Mouse (Mus musculus): ENCODE data around the gene Nutf2-ps1. TPM values are rescaled to one million over a fixed set of nuclear protein-coding genes. Genes with fewer than 3 reads are reported as not detected.

Gene Nutf2-ps1
- polyA plus RNA-seq, 1 experiment, result not detected

DNA sequence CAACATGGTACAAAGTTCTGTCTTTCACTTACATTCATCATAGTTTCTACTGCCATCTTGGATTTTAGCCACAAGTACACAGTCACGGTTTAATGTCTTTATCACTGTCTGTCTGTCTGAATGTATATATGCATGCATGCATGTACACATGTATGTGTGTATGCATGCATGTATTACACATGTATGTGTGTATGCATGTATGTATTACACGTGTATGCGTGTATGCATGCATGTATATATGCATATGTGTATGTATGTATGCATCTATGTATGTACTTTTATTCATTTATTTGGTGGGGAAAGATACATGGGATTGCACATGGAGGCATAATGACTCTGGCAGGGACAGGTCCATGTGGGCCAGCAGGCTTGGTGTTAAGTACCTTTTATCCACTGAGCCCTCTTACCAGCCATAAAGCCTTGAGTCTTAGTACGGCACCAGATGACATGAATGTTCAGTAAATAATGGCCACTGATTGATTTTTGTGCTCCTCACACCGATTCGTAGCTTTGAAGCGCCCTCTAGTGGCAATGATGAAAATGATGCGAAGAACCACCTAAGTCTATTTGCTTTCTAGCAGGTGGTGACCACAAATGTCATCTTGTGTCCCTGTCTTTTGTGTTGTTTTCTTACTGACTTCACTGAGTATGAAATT lies 10.1 kb downstream of the Nutf2-ps1 start:
- Histone ChIP-seq H3K4me1 (ENCODE audit: control insufficient read depth, insufficient read depth, low read length) (peaks cover 9% of the 10 kb centered on the region; the same call in 1 of the 2 replicates), H3K27ac (ENCODE audit: insufficient read depth, low read depth, low read length) (no peak overlapping the region), H3K4me3 (ENCODE audit: insufficient read depth, low read depth, low read length) (no peak overlapping the region)
- 12% methylated on average over 8 of the region's 8 CpGs for WGBS
- no peak for TF ChIP-seq POLR2A (IDR thresholded peaks at IDR 0.05; ENCODE audit: insufficient read depth, low read depth, low read length)

DNA sequence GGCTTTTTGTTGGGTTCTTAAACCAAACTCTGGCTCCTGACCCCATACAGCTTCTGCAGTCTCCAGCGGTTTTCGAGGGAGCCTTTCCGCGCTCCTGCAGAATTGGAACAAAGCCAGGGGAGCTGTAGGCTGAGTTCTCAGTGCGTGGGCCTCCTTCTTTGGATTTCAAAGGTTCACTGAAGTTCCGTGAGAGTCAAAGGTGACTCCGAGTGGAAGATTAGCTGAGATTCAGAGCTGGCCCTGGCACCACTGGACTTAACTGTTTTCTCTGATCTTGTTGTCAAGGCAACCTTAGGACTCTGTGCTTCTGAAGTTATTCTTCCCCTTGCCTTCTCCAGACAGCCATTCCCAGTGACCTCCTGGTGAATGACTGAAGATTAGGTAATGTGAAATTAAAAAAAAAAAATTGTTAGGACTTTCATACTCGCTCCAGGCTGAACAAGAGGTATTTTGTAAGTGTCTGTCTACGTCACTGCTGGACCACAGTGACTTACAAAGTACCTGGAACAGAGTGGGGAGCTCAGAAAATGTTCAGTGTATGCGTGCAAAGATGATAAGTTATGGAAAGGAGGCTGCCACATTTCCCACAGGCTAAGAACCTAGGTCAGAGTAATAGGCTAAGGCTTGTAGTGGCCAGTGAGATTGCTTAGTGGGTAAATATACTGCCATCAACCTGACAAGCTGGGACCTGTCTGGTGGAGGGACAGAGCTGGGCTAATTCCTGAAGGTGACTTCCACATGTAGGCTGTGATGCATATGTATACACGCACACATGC lies 11.7 kb downstream of the Nutf2-ps1 start:
- WGBS, result 44% methylated on average over 11 of the region's 11 CpGs
- no peak for TF ChIP-seq POLR2A (IDR thresholded peaks at IDR 0.05; ENCODE audit: insufficient read depth, low read depth, low read length)
- no peak for TF ChIP-seq CTCF (IDR thresholded peaks at IDR 0.05; ENCODE audit: insufficient read depth, low read depth, low read length)
- Histone ChIP-seq H3K4me3 (ENCODE audit: insufficient read depth, low read depth, low read length) (no peak overlapping the region), H3K27ac (ENCODE audit: insufficient read depth, low read depth, low read length) (no peak overlapping the region), H3K4me1 (ENCODE audit: control insufficient read depth, insufficient read depth, low read length) (peaks cover 6% of the 10 kb centered on the region; the same call in 1 of the 2 replicates)

DNA sequence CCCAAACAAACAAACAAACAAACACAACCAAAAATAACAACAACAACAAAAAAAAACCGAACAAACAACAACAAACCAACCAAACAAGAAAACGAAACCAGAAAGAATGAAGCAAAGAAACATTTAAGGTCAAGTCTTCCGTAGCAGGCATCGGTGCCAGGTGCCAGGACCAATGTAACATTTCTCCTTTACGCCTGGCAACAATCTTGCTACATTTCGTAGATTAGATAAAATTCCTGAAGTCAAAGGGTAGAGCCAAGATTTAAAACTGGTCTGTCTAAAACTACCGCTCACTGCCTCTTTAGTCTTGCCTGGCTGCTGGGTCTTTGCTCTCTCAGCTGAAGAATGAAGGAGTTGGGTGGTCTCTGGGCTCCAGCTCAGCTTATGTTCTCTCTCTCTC lies 12.8 kb downstream of the Nutf2-ps1 start:
- whole genome bisulfite sequencing, result 89% methylated on average over 7 of the region's 7 CpGs
- peaks cover 6% of the 10 kb centered on the region; the same call in 1 of the 2 replicates for H3K4me1 ChIP-seq (ENCODE audit: control insufficient read depth, insufficient read depth, low read length)
- TF ChIP-seq POLR2A (IDR thresholded peaks at IDR 0.05; ENCODE audit: insufficient read depth, low read depth, low read length), result no peak

DNA sequence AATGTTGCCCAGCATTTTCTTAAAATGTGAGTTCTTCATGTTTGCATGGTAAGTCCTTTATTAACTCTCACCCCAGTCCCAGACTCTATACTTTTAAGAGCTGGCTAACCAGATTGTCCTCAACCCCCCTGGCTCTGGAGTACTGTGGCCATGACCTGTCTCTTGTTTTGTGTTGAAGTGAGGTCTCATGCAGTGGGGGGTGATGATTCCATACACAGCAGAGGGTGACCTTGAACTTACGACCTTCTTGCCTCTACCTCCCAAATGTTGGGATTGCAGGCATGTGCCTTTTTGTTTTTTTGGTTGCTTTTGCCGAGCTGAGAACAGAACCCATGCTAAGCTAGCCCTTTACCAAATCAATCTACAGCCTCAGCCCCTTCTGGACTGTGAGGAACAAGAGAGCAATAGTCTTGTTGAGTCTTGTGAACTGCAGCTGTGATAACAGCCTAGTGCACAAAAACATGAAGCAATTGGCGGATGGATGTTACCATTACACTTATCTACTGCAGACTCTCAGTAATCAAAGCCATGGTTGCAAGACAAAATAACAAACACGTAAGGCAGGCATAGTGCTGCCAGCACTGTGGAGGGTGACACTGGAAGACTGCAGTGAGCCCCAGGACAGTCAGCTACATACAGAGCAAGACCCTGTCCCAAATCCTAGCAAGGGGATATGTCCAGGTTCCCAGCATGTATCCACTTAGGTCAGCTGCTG lies 13.4 kb downstream of the Nutf2-ps1 start:
- WGBS, result 83% methylated on average over 4 of the region's 4 CpGs
- no peak for TF ChIP-seq CTCF (IDR thresholded peaks at IDR 0.05; ENCODE audit: insufficient read depth, low read depth, low read length)
- no peak for TF ChIP-seq POLR2A (IDR thresholded peaks at IDR 0.05; ENCODE audit: insufficient read depth, low read depth, low read length)
- peaks cover 6% of the 10 kb centered on the region; the same call in 1 of the 2 replicates for H3K4me1 ChIP-seq (ENCODE audit: control insufficient read depth, insufficient read depth, low read length)
- H3K4me3 ChIP-seq (ENCODE audit: insufficient read depth, low read depth, low read length), result no peak overlapping the region
- no peak overlapping the region for H3K27ac ChIP-seq (ENCODE audit: insufficient read depth, low read depth, low read length)

More for the DNA sequence above, 12.8 kb downstream of the Nutf2-ps1 start:
- no peak overlapping the region for H3K4me3 ChIP-seq (ENCODE audit: insufficient read depth, low read depth, low read length)
- no peak overlapping the region for H3K27ac ChIP-seq (ENCODE audit: insufficient read depth, low read depth, low read length)

DNA sequence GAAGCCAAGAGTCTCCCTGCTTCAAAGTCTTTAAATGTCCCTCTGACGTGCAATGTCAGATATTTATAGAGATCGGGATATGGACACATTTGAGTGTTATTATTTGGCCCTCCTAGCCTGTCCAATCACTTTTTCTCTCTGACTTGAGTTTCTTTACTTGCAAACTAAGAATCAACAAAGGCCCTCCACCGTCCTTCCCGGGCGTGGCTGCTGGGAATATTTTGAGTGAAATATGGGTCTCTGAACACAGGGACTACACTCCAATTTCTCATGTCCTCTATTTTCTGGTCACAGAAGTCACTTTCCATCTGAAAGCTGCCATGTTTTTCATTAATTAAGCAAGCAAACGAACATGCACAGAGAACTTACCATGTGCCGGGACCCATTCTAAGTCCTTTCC lies 14.3 kb downstream of the Nutf2-ps1 start:
- TF ChIP-seq CTCF (IDR thresholded peaks at IDR 0.05; ENCODE audit: insufficient read depth, low read depth, low read length) (no peak), POLR2A (IDR thresholded peaks at IDR 0.05; ENCODE audit: insufficient read depth, low read depth, low read length) (no peak)
- no peak overlapping the region for H3K4me3 ChIP-seq (ENCODE audit: insufficient read depth, low read depth, low read length)
- WGBS, result 93% methylated on average over 7 of the region's 7 CpGs
- no peak overlapping the region for H3K27ac ChIP-seq (ENCODE audit: insufficient read depth, low read depth, low read length)
- peaks cover 6% of the 10 kb centered on the region; the same call in 1 of the 2 replicates for H3K4me1 ChIP-seq (ENCODE audit: control insufficient read depth, insufficient read depth, low read length)

DNA sequence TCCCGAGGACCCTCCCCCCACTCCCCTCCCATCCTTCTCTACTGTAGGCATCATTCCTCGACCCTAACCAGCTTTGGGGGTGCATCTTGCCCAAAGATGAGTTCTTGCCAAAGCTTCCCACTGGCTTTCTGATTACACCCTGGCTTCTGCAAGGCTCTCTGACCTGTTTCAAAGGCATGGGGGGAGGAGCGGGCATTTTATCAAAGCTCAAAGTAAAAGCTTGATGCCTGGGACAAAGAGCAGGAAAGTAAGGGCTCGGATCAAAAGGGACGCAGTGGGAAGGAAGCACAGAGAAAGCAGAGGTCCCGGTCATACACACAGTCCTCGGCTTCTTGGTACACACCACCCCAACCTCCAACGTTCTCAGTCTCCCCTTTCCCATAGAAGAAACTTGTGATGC lies 14.7 kb downstream of the Nutf2-ps1 start:
- TF ChIP-seq POLR2A (IDR thresholded peaks at IDR 0.05; ENCODE audit: insufficient read depth, low read depth, low read length) (no peak), CTCF (IDR thresholded peaks at IDR 0.05; ENCODE audit: insufficient read depth, low read depth, low read length) (no peak)
- WGBS, result 60% methylated on average over 8 of the region's 8 CpGs
- Histone ChIP-seq H3K4me3 (ENCODE audit: insufficient read depth, low read depth, low read length) (no peak overlapping the region), H3K27ac (ENCODE audit: insufficient read depth, low read depth, low read length) (no peak overlapping the region), H3K4me1 (ENCODE audit: control insufficient read depth, insufficient read depth, low read length) (peaks cover 6% of the 10 kb centered on the region; the same call in 1 of the 2 replicates)

DNA sequence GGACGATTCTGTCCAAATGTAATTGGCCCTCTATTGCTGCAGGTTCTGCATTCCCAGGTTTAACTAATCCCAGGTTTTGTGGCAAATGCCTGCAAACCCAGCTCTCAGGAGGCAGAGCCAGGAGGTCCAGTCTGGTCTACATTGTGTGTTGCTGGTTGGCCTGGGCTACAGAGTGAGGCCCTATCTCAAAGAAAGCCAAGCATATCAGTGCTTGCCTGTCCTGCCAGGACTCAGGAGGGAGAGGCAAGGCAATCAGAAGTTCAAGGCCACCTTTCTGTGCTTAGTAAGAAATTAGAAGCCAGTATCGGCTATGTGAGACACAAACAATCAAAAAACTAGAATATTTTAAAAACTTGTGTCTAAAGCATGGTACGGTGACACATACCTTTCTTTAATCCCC lies 15.7 kb downstream of the Nutf2-ps1 start:
- 82% methylated on average over 3 of the region's 3 CpGs for WGBS
- Histone ChIP-seq H3K4me1 (ENCODE audit: control insufficient read depth, insufficient read depth, low read length) (peaks cover 8% of the 10 kb centered on the region; the same call in 1 of the 2 replicates), H3K27ac (ENCODE audit: insufficient read depth, low read depth, low read length) (no peak overlapping the region), H3K4me3 (ENCODE audit: insufficient read depth, low read depth, low read length) (no peak overlapping the region)
- TF ChIP-seq POLR2A (IDR thresholded peaks at IDR 0.05; ENCODE audit: insufficient read depth, low read depth, low read length), result no peak
- no peak for TF ChIP-seq CTCF (IDR thresholded peaks at IDR 0.05; ENCODE audit: insufficient read depth, low read depth, low read length)

DNA sequence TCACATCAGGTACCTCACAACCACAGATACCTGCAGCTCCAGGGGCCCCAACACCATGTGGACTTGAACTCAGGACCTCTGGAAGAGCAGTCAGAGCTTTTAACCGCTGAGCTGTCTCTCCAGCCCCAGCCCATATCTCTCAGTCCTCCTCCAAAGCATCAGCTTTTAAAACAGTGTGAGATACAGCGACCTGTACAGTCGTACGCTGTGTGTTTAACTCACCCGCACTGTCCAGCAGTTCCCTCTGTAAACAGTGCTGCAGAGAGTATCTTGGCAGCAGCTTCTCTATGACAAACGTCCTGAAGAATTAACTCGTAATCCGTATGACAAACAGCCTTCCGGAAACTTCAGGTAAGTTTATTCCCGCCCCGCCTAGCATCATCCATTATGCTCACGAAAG lies 16.3 kb downstream of the Nutf2-ps1 start:
- WGBS, result 85% methylated on average over 12 of the region's 12 CpGs
- TF ChIP-seq CTCF (IDR thresholded peaks at IDR 0.05; ENCODE audit: insufficient read depth, low read depth, low read length) (no peak), POLR2A (IDR thresholded peaks at IDR 0.05; ENCODE audit: insufficient read depth, low read depth, low read length) (no peak)

More for the DNA sequence above, 16.3 kb downstream of the Nutf2-ps1 start:
- H3K4me1 ChIP-seq (ENCODE audit: control insufficient read depth, insufficient read depth, low read length), result peaks cover 8% of the 10 kb centered on the region; the same call in 1 of the 2 replicates
- H3K4me3 ChIP-seq (ENCODE audit: insufficient read depth, low read depth, low read length), result no peak overlapping the region
- H3K27ac ChIP-seq (ENCODE audit: insufficient read depth, low read depth, low read length), result no peak overlapping the region
